Mouse (Mus musculus): ENCODE data around the gene Rab23. TPM values are rescaled to one million over a fixed set of nuclear protein-coding genes. Genes with fewer than 3 reads are reported as not detected.

Gene Rab23
- polyA plus RNA-seq (2014; fragmentation: Nextera tagmentation; extraction: Ambion mirVana), result 11.0 and 13.5 TPM in 2 replicates

- H3K27ac ChIP-seq (replicated peaks in 1 of 2; ENCODE audit: control insufficient read depth in 1 of 2, insufficient read depth in 1 of 2, low read depth in 2 of 2, low read length in 2 of 2), result peak within 1 kb of the TSS; percentile 61 to 75
- no peaks in the 10 kb centered on the region for H3K27me3 ChIP-seq (ENCODE audit: control insufficient read depth, insufficient read depth, low read length)
- peaks cover 0 to 5% of the 10 kb centered on the region in 2 experiments; a peak in 2 of 4 replicates for H3K4me1 ChIP-seq (ENCODE audit: control insufficient read depth in 2 of 2, insufficient read depth in 2 of 2, low read length in 2 of 2)
- peak; percentile 88 for ATAC-seq (ENCODE audit: insufficient number of reproducible peaks, insufficient read depth, low FRiP score, low read depth)
- peak within 1 kb of the TSS; percentile 72 for H3K4me2 ChIP-seq (ENCODE audit: low read length)
- peaks cover 29% of the 10 kb centered on the region for H3K36me3 ChIP-seq (ENCODE audit: control insufficient read depth, insufficient read depth, low read length)
- H3K9ac ChIP-seq (ENCODE audit: low read length), result peak within 1 kb of the TSS; percentile 82
- peak within 1 kb of the TSS; percentile 77 to 84 for H3K4me3 ChIP-seq (ENCODE audit: control insufficient read depth in 1 of 2, insufficient read depth in 1 of 2, low read depth in 1 of 2, low read length in 2 of 2)
- under 1% methylated on average over 54 of the region's 54 CpGs for WGBS
- H3K9me3 ChIP-seq (ENCODE audit: control insufficient read depth, low read length), result no peaks in the 10 kb centered on the region
These were observed at the start of gene Rab23 for GRCm38 (mm10) chr1:33719733-33720225. Rab23 (plus strand) TSS chr1:33719887.

- Histone ChIP-seq H3K9me3 (ENCODE audit: control insufficient read depth, low read length) (no peaks in the 10 kb centered on the region), H3K9ac (ENCODE audit: low read length) (peak overlapping the region; percentile 76), H3K4me3 (ENCODE audit: control insufficient read depth in 1 of 2, insufficient read depth in 1 of 2, low read depth in 1 of 2, low read length in 2 of 2) (peak overlapping the region; percentile 74 to 85), H3K27ac (replicated peaks in 1 of 2; ENCODE audit: control insufficient read depth in 1 of 2, insufficient read depth in 1 of 2, low read depth in 2 of 2, low read length in 2 of 2) (peak overlapping the region; percentile 68 to 81), H3K4me2 (ENCODE audit: low read length) (peak overlapping the region; percentile 94), H3K36me3 (ENCODE audit: control insufficient read depth, insufficient read depth, low read length) (peaks cover 17% of the 10 kb centered on the region), H3K27me3 (ENCODE audit: control insufficient read depth, insufficient read depth, low read length) (no peaks in the 10 kb centered on the region), H3K4me1 (ENCODE audit: control insufficient read depth in 2 of 2, insufficient read depth in 2 of 2, low read length in 2 of 2) (0 out of 4 replicates have a peak, but pooled peaks cover 0 to 9% of the 10 kb centered on the region in 2 experiments)
- ATAC-seq (ENCODE audit: insufficient number of reproducible peaks, insufficient read depth, low FRiP score, low read depth), result peak; percentile 66
- under 1% methylated on average over 37 of the region's 37 CpGs for WGBS
These were observed 49.5 kb upstream of the Rab23 start for GRCm38 (mm10) chr1:33670164-33670616.

- Histone ChIP-seq H3K27me3 (ENCODE audit: control insufficient read depth, insufficient read depth, low read length) (no peaks in the 10 kb centered on the region), H3K9ac (ENCODE audit: low read length) (no peak overlapping the region), H3K9me3 (ENCODE audit: control insufficient read depth, low read length) (no peaks in the 10 kb centered on the region), H3K4me2 (ENCODE audit: low read length) (no peak overlapping the region), H3K4me3 (ENCODE audit: control insufficient read depth in 1 of 2, insufficient read depth in 1 of 2, low read depth in 1 of 2, low read length in 2 of 2) (no peak overlapping the region), H3K4me1 (ENCODE audit: control insufficient read depth in 2 of 2, insufficient read depth in 2 of 2, low read length in 2 of 2) (0 out of 4 replicates have a peak, but pooled peaks cover 0 to 9% of the 10 kb centered on the region in 2 experiments), H3K27ac (replicated peaks in 1 of 2; ENCODE audit: control insufficient read depth in 1 of 2, insufficient read depth in 1 of 2, low read depth in 2 of 2, low read length in 2 of 2) (no peak overlapping the region), H3K36me3 (ENCODE audit: control insufficient read depth, insufficient read depth, low read length) (peaks cover 6% of the 10 kb centered on the region)
- 80% methylated on average over 5 of the region's 5 CpGs for WGBS
- no peak for ATAC-seq (ENCODE audit: insufficient number of reproducible peaks, insufficient read depth, low FRiP score, low read depth)
These were observed 48.2 kb upstream of the Rab23 start for GRCm38 (mm10) chr1:33671441-33671840.

- H3K4me1 ChIP-seq (ENCODE audit: control insufficient read depth in 2 of 2, insufficient read depth in 2 of 2, low read length in 2 of 2), result 0 out of 4 replicates have a peak, but pooled peaks cover 0 to 9% of the 10 kb centered on the region in 2 experiments
- ATAC-seq (ENCODE audit: insufficient number of reproducible peaks, insufficient read depth, low FRiP score, low read depth), result no peak
- H3K9me3 ChIP-seq (ENCODE audit: control insufficient read depth, low read length), result no peaks in the 10 kb centered on the region
- 57% methylated on average over 3 of the region's 3 CpGs for WGBS
- no peak overlapping the region for H3K4me3 ChIP-seq (ENCODE audit: control insufficient read depth in 1 of 2, insufficient read depth in 1 of 2, low read depth in 1 of 2, low read length in 2 of 2)
- no peaks in the 10 kb centered on the region; the same call in 1 of the 2 replicates for H3K36me3 ChIP-seq (ENCODE audit: control insufficient read depth, insufficient read depth, low read length)
- no peaks in the 10 kb centered on the region for H3K27me3 ChIP-seq (ENCODE audit: control insufficient read depth, insufficient read depth, low read length)
- H3K27ac ChIP-seq (replicated peaks in 1 of 2; ENCODE audit: control insufficient read depth in 1 of 2, insufficient read depth in 1 of 2, low read depth in 2 of 2, low read length in 2 of 2), result no peak overlapping the region
- H3K9ac ChIP-seq (ENCODE audit: low read length), result no peak overlapping the region
- no peak overlapping the region for H3K4me2 ChIP-seq (ENCODE audit: low read length)
These were observed 47.6 kb upstream of the Rab23 start for GRCm38 (mm10) chr1:33672083-33672482.

GRCm38 (mm10) chr1:33672514-33672913, 47.2 kb upstream of the Rab23 start:
- Histone ChIP-seq H3K9ac (ENCODE audit: low read length) (no peak overlapping the region), H3K4me2 (ENCODE audit: low read length) (no peak overlapping the region), H3K36me3 (ENCODE audit: control insufficient read depth, insufficient read depth, low read length) (no peaks in the 10 kb centered on the region), H3K4me3 (ENCODE audit: control insufficient read depth in 1 of 2, insufficient read depth in 1 of 2, low read depth in 1 of 2, low read length in 2 of 2) (no peak overlapping the region), H3K27me3 (ENCODE audit: control insufficient read depth, insufficient read depth, low read length) (no peaks in the 10 kb centered on the region), H3K27ac (replicated peaks in 1 of 2; ENCODE audit: control insufficient read depth in 1 of 2, insufficient read depth in 1 of 2, low read depth in 2 of 2, low read length in 2 of 2) (no peak overlapping the region), H3K4me1 (ENCODE audit: control insufficient read depth in 2 of 2, insufficient read depth in 2 of 2, low read length in 2 of 2) (0 out of 4 replicates have a peak, but pooled peaks cover 0 to 9% of the 10 kb centered on the region in 2 experiments), H3K9me3 (ENCODE audit: control insufficient read depth, low read length) (no peaks in the 10 kb centered on the region)
- WGBS, result 24% methylated on average over 3 of the region's 3 CpGs
- no peak for ATAC-seq (ENCODE audit: insufficient number of reproducible peaks, insufficient read depth, low FRiP score, low read depth)

GRCm38 (mm10) chr1:33673158-33673960, 46.3 kb upstream of the Rab23 start:
- Histone ChIP-seq H3K36me3 (ENCODE audit: control insufficient read depth, insufficient read depth, low read length) (no peaks in the 10 kb centered on the region), H3K9ac (ENCODE audit: low read length) (no peak overlapping the region), H3K27ac (replicated peaks in 1 of 2; ENCODE audit: control insufficient read depth in 1 of 2, insufficient read depth in 1 of 2, low read depth in 2 of 2, low read length in 2 of 2) (no peak overlapping the region), H3K4me3 (ENCODE audit: control insufficient read depth in 1 of 2, insufficient read depth in 1 of 2, low read depth in 1 of 2, low read length in 2 of 2) (no peak overlapping the region), H3K9me3 (ENCODE audit: control insufficient read depth, low read length) (no peaks in the 10 kb centered on the region), H3K4me1 (ENCODE audit: control insufficient read depth in 2 of 2, insufficient read depth in 2 of 2, low read length in 2 of 2) (0 out of 4 replicates have a peak, but pooled peaks cover 0 to 2% of the 10 kb centered on the region in 2 experiments), H3K4me2 (ENCODE audit: low read length) (no peak overlapping the region), H3K27me3 (ENCODE audit: control insufficient read depth, insufficient read depth, low read length) (no peaks in the 10 kb centered on the region)
- WGBS, result 72% methylated on average over 17 of the region's 17 CpGs
- ATAC-seq (ENCODE audit: insufficient number of reproducible peaks, insufficient read depth, low FRiP score, low read depth), result no peak

GRCm38 (mm10) chr1:33680435-33680834, 39.3 kb upstream of the Rab23 start:
- H3K27me3 ChIP-seq (ENCODE audit: control insufficient read depth, insufficient read depth, low read length), result no peaks in the 10 kb centered on the region
- no peaks in the 10 kb centered on the region for H3K4me1 ChIP-seq (ENCODE audit: control insufficient read depth in 2 of 2, insufficient read depth in 2 of 2, low read length in 2 of 2)
- H3K9ac ChIP-seq (ENCODE audit: low read length), result no peak overlapping the region
- WGBS, result 51% methylated on average over 4 of the region's 4 CpGs
- no peak overlapping the region for H3K4me2 ChIP-seq (ENCODE audit: low read length)
- H3K27ac ChIP-seq (replicated peaks in 1 of 2; ENCODE audit: control insufficient read depth in 1 of 2, insufficient read depth in 1 of 2, low read depth in 2 of 2, low read length in 2 of 2), result no peak overlapping the region
- H3K36me3 ChIP-seq (ENCODE audit: control insufficient read depth, insufficient read depth, low read length), result no peaks in the 10 kb centered on the region
- ATAC-seq (ENCODE audit: insufficient number of reproducible peaks, insufficient read depth, low FRiP score, low read depth), result no peak
- H3K9me3 ChIP-seq (ENCODE audit: control insufficient read depth, low read length), result 0 out of 2 replicates have a peak, but pooled peaks cover 4% of the 10 kb centered on the region
- no peak overlapping the region for H3K4me3 ChIP-seq (ENCODE audit: control insufficient read depth in 1 of 2, insufficient read depth in 1 of 2, low read depth in 1 of 2, low read length in 2 of 2)
